ENCODE assay signal across 8 mouse cellular contexts in genomic region chr17:74338937-74339804, GRCm38 (mm10). TPM values are rescaled to one million over a fixed set of nuclear protein-coding genes. Genes with fewer than 3 reads are reported as not detected.
DNase-seq lines count a peak whose midpoint lies in the region; ATAC-seq and TF ChIP-seq lines count a peak whose summit lies in the region.

Gene Spast, plus strand, starts transcription at chr17:74338987.

- H3K4me1 ChIP-seq in forebrain, embryonic 11.5 days (replicated peaks; ENCODE audit: control insufficient read depth, insufficient read depth, low read length) = peaks cover 6% of the 10 kb centered on the region
- H3K4me1 ChIP-seq in heart, embryonic 15.5 days (replicated peaks) = peaks cover 26% of the 10 kb centered on the region
- peaks cover 24% of the 10 kb centered on the region for H3K4me1 ChIP-seq in liver, postnatal 0 days (ENCODE audit: insufficient read depth)
- peaks cover 25% of the 10 kb centered on the region for H3K4me1 ChIP-seq in neural tube, embryonic 12.5 days
- H3K4me1 ChIP-seq in stomach, embryonic 16.5 days (ENCODE audit: control insufficient read depth, insufficient read depth, low read length) = peaks cover 24% of the 10 kb centered on the region

- no peaks in the 10 kb centered on the region for H3K9me3 ChIP-seq in forebrain, embryonic 11.5 days (ENCODE audit: control insufficient read depth, low read length)
- no peaks in the 10 kb centered on the region for H3K9me3 ChIP-seq in heart, embryonic 15.5 days (replicated peaks)
- no peaks in the 10 kb centered on the region for H3K9me3 ChIP-seq in liver, postnatal 0 days (ENCODE audit: low read length)
- H3K9me3 ChIP-seq in neural tube, embryonic 12.5 days = no peaks in the 10 kb centered on the region
- H3K9me3 ChIP-seq in stomach, embryonic 16.5 days (replicated peaks; ENCODE audit: control insufficient read depth, low read length) = no peaks in the 10 kb centered on the region

- peak; percentile 52 for ATAC-seq in CD4-positive, CD25-positive, alpha-beta regulatory T cell, adult 4 months
- ATAC-seq in forebrain, embryonic 11.5 days (replicated peaks; ENCODE audit: low FRiP score) = peak; percentile 79
- peak; percentile 83 for ATAC-seq in heart, embryonic 15.5 days (replicated peaks; ENCODE audit: insufficient number of reproducible peaks, insufficient read depth, low FRiP score, low read depth)
- ATAC-seq in liver, postnatal 0 days = peak; percentile 88
- peak; percentile 75 for ATAC-seq in neural tube, embryonic 12.5 days (ENCODE audit: low FRiP score, low read depth)
- peak; percentile 91 for ATAC-seq in stomach, embryonic 16.5 days (ENCODE audit: insufficient read depth, low FRiP score)

- H3K9ac ChIP-seq in forebrain, embryonic 11.5 days (ENCODE audit: low read length) = peak within 1 kb of the TSS; percentile 74
- H3K9ac ChIP-seq in heart, embryonic 15.5 days = peak within 1 kb of the TSS; percentile 92
- H3K9ac ChIP-seq in liver, postnatal 0 days (replicated peaks) = peak within 1 kb of the TSS; percentile 86
- peak within 1 kb of the TSS; percentile 94 for H3K9ac ChIP-seq in neural tube, embryonic 12.5 days
- peak within 1 kb of the TSS; percentile 98 for H3K9ac ChIP-seq in stomach, embryonic 16.5 days (ENCODE audit: low read length)

- peak within 1 kb of the TSS; percentile 70 for H3K4me3 ChIP-seq in forebrain, embryonic 11.5 days (ENCODE audit: low read depth, low read length)
- peak within 1 kb of the TSS; percentile 93 for H3K4me3 ChIP-seq in heart, embryonic 15.5 days
- peak within 1 kb of the TSS; percentile 78 for H3K4me3 ChIP-seq in liver, postnatal 0 days (ENCODE audit: low read depth, low read length)
- peak within 1 kb of the TSS; percentile 99 for H3K4me3 ChIP-seq in neural tube, embryonic 12.5 days
- peak within 1 kb of the TSS; percentile 98 for H3K4me3 ChIP-seq in stomach, embryonic 16.5 days (replicated peaks; ENCODE audit: low read length)

- H3K27ac ChIP-seq in forebrain, embryonic 11.5 days (ENCODE audit: low read depth, low read length) = peak within 1 kb of the TSS; percentile 87
- H3K27ac ChIP-seq in heart, embryonic 15.5 days = peak within 1 kb of the TSS; percentile 95
- peak within 1 kb of the TSS; percentile 98 for H3K27ac ChIP-seq in liver, postnatal 0 days (ENCODE audit: low read depth)
- H3K27ac ChIP-seq in neural tube, embryonic 12.5 days = peak within 1 kb of the TSS; percentile 98
- H3K27ac ChIP-seq in stomach, embryonic 16.5 days (ENCODE audit: low read length) = peak within 1 kb of the TSS; percentile 98

- H3K4me2 ChIP-seq in forebrain, embryonic 11.5 days (ENCODE audit: low read depth, low read length, severe bottlenecking) = peak within 1 kb of the TSS; percentile 77
- peak within 1 kb of the TSS; percentile 77 for H3K4me2 ChIP-seq in heart, embryonic 15.5 days
- H3K4me2 ChIP-seq in liver, postnatal 0 days (ENCODE audit: low read depth, low read length) = peak within 1 kb of the TSS; percentile 80
- H3K4me2 ChIP-seq in neural tube, embryonic 12.5 days (replicated peaks) = peak within 1 kb of the TSS; percentile 69
- peak within 1 kb of the TSS; percentile 88 for H3K4me2 ChIP-seq in stomach, embryonic 16.5 days (ENCODE audit: low read depth, low read length)

- no peaks in the 10 kb centered on the region for H3K36me3 ChIP-seq in forebrain, embryonic 11.5 days (ENCODE audit: control insufficient read depth, insufficient read depth, low read length)
- peaks cover 4% of the 10 kb centered on the region; the same call in 1 of the 2 replicates for H3K36me3 ChIP-seq in heart, embryonic 15.5 days
- no peaks in the 10 kb centered on the region; the same call in 1 of the 2 replicates for H3K36me3 ChIP-seq in liver, postnatal 0 days (replicated peaks; ENCODE audit: insufficient read depth, low read length)
- 0 out of 2 replicates have a peak, but pooled peaks cover 4% of the 10 kb centered on the region for H3K36me3 ChIP-seq in neural tube, embryonic 12.5 days
- H3K36me3 ChIP-seq in stomach, embryonic 16.5 days (ENCODE audit: control insufficient read depth, insufficient read depth, low read length) = no peaks in the 10 kb centered on the region

- DNase-seq in brain, adult 2 months (ENCODE audit: low read depth, low spot score) = peak; percentile 72
- peak; percentile 84 for DNase-seq in forebrain, embryonic 11.5 days (ENCODE audit: low spot score)
- DNase-seq in kidney, postnatal 14 days = peak; percentile 88
- peak; percentile 83 for DNase-seq in liver, postnatal 0 days

- TF ChIP-seq CTCF in liver, postnatal 0 days (IDR thresholded peaks at IDR 0.05; ENCODE audit: low read depth) = no peak

- under 1% methylated on average over 73 of the region's 90 CpGs for WGBS in forebrain, embryonic 11.5 days
- 1% methylated on average over 60 of the region's 90 CpGs for WGBS in heart, embryonic 15.5 days
- WGBS in liver, postnatal 0 days (ENCODE audit: insufficient replicate concordance) = under 1% methylated on average over 65 of the region's 90 CpGs
- WGBS in neural tube, embryonic 12.5 days = under 1% methylated on average over 78 of the region's 90 CpGs
- under 1% methylated on average over 77 of the region's 90 CpGs for WGBS in stomach, embryonic 16.5 days

- H3K27me3 ChIP-seq in forebrain, embryonic 11.5 days (ENCODE audit: control insufficient read depth, insufficient read depth, low read length) = no peaks in the 10 kb centered on the region
- H3K27me3 ChIP-seq in heart, embryonic 15.5 days = no peaks in the 10 kb centered on the region
- no peaks in the 10 kb centered on the region for H3K27me3 ChIP-seq in liver, postnatal 0 days (ENCODE audit: insufficient read depth, low read length)
- no peaks in the 10 kb centered on the region for H3K27me3 ChIP-seq in neural tube, embryonic 12.5 days (replicated peaks)
- H3K27me3 ChIP-seq in stomach, embryonic 16.5 days (ENCODE audit: control insufficient read depth, insufficient read depth, low read length) = no peaks in the 10 kb centered on the region

- no peak for TF ChIP-seq EP300 in liver, postnatal 0 days (IDR thresholded peaks at IDR 0.05; ENCODE audit: low read depth)

RNA-seq across cellular contexts. Expression of gene Spast, which starts in this region (rescaled TPM):
- polyA plus RNA-seq in CD4-positive, CD25-positive, alpha-beta regulatory T cell, adult 4 months (2017; shearing (Covaris generic)) = 10 to 100 TPM in 1 of 2 experiments, 1 to 10 TPM in 1; 6.9 to 10.9 TPM
- 41.1 and 45.1 TPM in 2 replicates for polyA plus RNA-seq in forebrain, embryonic 11.5 days (2014; fragmentation: Nextera tagmentation; extraction: Ambion mirVana)
- polyA plus RNA-seq in heart, embryonic 15.5 days (2015; fragmentation: Nextera tagmentation; extraction: Ambion mirVana) = 12.6 and 14.2 TPM in 2 replicates
- 5.8 and 5.9 TPM in 2 replicates for polyA plus RNA-seq in liver, postnatal 0 days (2015; fragmentation: Nextera tagmentation; extraction: Ambion mirVana)
- 55.9 TPM in 2 replicates for polyA plus RNA-seq in neural tube, embryonic 12.5 days (2016; fragmentation: Nextera tagmentation; extraction: Ambion mirVana)
- polyA plus RNA-seq in stomach, embryonic 16.5 days (2015; fragmentation: Nextera tagmentation; extraction: Ambion mirVana) = 11.3 and 11.7 TPM in 2 replicates

Comparison
In these comparisons a context has a peak if more than half of its experiments do, and no peak if none do; other contexts are left out.
1. Peak in every context shown above with its lines: DNase-seq, ATAC-seq, H3K4me3 ChIP-seq and H3K27ac ChIP-seq.